Mouse (Mus musculus) thymus, postnatal 25 days (tissue): ENCODE measurements at regions not wholly inside any gene's neighbourhood (a gene's known extent, or its start where the extent isn't known, plus 50 kb on each side); places are given as distances from the start of the nearest gene placed in this dataset.

Experiments
- DNase-seq: peaks from one replicate; pipeline ENCODE4 v3.0.0; 2022

- no peak for DNase-seq
Measured at GRCm38 (mm10) chr2:128438897-128439296, 152.1 kb upstream of the Spdye4c start.

- no peak for DNase-seq
Measured at GRCm38 (mm10) chr2:128444599-128445011, 146.4 kb upstream of the Spdye4c start.

- no peak for DNase-seq
Measured at GRCm38 (mm10) chr2:128445443-128445842, 145.6 kb upstream of the Spdye4c start.

- DNase-seq: no peak
Measured at GRCm38 (mm10) chr2:128449294-128449693, 141.7 kb upstream of the Spdye4c start.

GRCm38 (mm10) chr2:128450045-128450444, 141.0 kb upstream of the Spdye4c start:
- DNase-seq: no peak

- DNase-seq: no peak
Measured at GRCm38 (mm10) chr2:128451554-128452239, 139.3 kb upstream of the Spdye4c start.

- no peak for DNase-seq
Measured at GRCm38 (mm10) chr2:128452582-128452981, 138.4 kb upstream of the Spdye4c start.

GRCm38 (mm10) chr2:128454509-128454908, 136.5 kb upstream of the Spdye4c start:
- DNase-seq: no peak

GRCm38 (mm10) chr2:128457591-128458209, 133.3 kb upstream of the Spdye4c start:
- no peak for DNase-seq

- DNase-seq: no peak
Measured at GRCm38 (mm10) chr2:128465214-128465984, 125.6 kb upstream of the Spdye4c start.

GRCm38 (mm10) chr2:128467490-128468245, 123.3 kb upstream of the Spdye4c start:
- DNase-seq: no peak

GRCm38 (mm10) chr2:128468323-128468722, 122.7 kb upstream of the Spdye4c start:
- no peak for DNase-seq

- DNase-seq: peak; percentile 39
Measured at GRCm38 (mm10) chr2:128470351-128470750, 120.7 kb upstream of the Spdye4c start.

GRCm38 (mm10) chr2:128473241-128473954, 117.6 kb upstream of the Spdye4c start:
- no peak for DNase-seq

- DNase-seq: no peak
Measured at GRCm38 (mm10) chr2:128473997-128474396, 117.0 kb upstream of the Spdye4c start.

- no peak for DNase-seq
Measured at GRCm38 (mm10) chr2:128477242-128477641, 113.8 kb upstream of the Spdye4c start.

GRCm38 (mm10) chr2:128491217-128491877, 99.7 kb upstream of the Spdye4c start:
- no peak for DNase-seq

- no peak for DNase-seq
Measured at GRCm38 (mm10) chr2:128493871-128494270, 97.1 kb upstream of the Spdye4c start.

GRCm38 (mm10) chr2:128497891-128498290, 93.1 kb upstream of the Spdye4c start:
- no peak for DNase-seq

- no peak for DNase-seq
Measured at GRCm38 (mm10) chr2:128498611-128499010, 92.4 kb upstream of the Spdye4c start.

GRCm38 (mm10) chr2:128499575-128500184, 91.3 kb upstream of the Spdye4c start:
- peak; percentile 6 for DNase-seq
